Mouse (Mus musculus) embryonic stem cell, embryonic (primary cell): Measurements from ENCODE around the gene Aar2.

Source experiments
- CTCF ChIA-PET, 4 experiments: fragments of 300-600 bp in 2 of 4; fragments of 350-600 bp in 2 of 4; sonication (Branson Sonifier 250); formaldehyde crosslinking; loops; one replicate each; lab custom pipeline; 2022; ENCODE audit warnings: inconsistent platforms in 2 of 4; lab: Charles Lee
- POLR2A ChIA-PET, 4 experiments: fragments of 300-600 bp in 2 of 4; fragments of 350-600 bp in 2 of 4; sonication (Branson Sonifier 250); formaldehyde crosslinking; loops; one replicate each; lab custom pipeline; 2022; ENCODE audit warnings: antibody characterized with exemption in 4 of 4, inconsistent platforms in 1 of 4; lab: Charles Lee

Aar2 gene

DNA sequence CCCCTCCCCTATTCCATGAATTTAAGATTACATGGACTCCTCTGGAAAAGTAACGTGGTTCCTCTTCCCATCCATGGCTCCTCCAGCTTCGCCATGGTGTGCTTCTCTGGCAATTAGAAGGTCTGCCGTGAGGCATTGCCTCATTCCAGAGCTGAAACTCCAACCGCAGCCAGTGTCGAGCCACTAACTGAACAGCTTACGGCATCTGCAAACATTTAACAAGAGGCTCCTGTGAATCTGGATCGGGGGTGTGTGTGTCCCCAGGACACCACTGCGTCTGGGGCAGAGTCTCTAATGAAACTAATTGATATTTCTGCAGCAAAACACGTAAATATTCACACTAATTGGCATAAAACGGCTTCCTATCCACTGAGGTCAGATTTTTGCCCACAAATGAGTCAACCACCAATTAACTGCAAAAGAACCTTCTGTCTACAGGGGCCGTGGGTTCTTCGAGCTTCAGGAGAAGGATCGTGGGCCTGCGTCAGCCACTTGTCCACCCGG lies 47.7 kb downstream of the Aar2 start:
- ChIA-PET CTCF (interaction anchor here in 2 of 4 experiments (0.6 to 0.7 kb wide), 2 partner anchors 64 to 1077 kb away, joined by 4 to 11 read pairs; no protein-coding TSS in a partner anchor), POLR2A (interaction anchor here in 3 of 4 experiments (0.5 to 1.5 kb wide), 5 partner anchors 9 to 540 kb away, joined by 3 to 5 read pairs (median 4); partner anchors contain the start of gene Samhd1 (in 1 of the 3))

DNA sequence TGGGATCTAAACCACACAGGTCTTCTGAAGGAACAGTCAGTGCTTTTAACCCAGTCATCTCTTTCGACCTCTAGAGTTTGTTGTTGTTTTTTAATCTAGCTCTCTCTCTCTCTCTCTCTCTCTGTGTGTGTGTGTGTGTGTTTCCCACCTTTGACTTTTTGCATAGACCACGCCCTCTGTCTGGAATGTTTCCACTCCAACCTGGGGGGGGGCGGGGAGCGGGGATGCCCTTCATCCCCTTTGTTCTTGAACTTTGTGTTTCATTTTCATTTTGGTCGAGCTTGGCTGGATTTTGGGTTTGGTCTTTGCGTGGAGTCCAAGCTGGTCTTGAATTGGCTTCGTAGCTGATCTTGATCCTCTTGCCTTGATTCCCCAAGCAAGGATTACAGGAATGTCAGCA lies 55.2 kb downstream of the Aar2 start:
- ChIA-PET CTCF (interaction anchor here (0.6 to 1.7 kb wide), 7 partner anchors 10 to 939 kb away, joined by 3 to 6 read pairs (median 4); partner anchors contain the start of gene Dlgap4 (in 1 of the 4)), POLR2A (interaction anchor here (0.7 to 4.7 kb wide), 16 partner anchors 10 to 370 kb away, joined by 3 to 23 read pairs (median 5); no protein-coding TSS in a partner anchor)

DNA sequence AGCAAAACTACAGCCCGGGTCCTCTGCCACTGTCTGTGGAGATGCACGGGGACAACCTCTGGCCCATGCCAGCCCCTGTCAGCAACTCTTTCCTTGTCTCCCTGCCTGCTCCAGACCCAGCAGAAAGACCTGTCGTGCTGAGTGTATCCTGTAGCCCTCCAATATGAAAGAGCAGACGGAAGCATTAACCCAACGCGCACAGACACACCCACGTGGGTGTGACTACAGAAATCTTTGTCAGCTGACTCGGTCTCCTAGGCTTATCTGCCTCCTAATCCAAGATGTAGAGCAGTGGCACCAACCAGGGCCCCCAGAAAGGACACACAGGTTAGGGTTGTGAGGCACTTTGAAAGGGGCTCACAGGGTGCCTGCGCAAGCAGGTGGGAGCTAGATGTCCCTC lies 56.3 kb downstream of the Aar2 start:
- ChIA-PET CTCF (interaction anchor here in 1 of 4 experiments (1.7 kb wide), 1 partner anchor 19 kb away, joined by 4 read pairs; no protein-coding TSS in a partner anchor), POLR2A (interaction anchor here in 3 of 4 experiments (0.5 to 4.7 kb wide), 19 partner anchors 9 to 237 kb away, joined by 3 to 23 read pairs (median 5); no protein-coding TSS in a partner anchor)

DNA sequence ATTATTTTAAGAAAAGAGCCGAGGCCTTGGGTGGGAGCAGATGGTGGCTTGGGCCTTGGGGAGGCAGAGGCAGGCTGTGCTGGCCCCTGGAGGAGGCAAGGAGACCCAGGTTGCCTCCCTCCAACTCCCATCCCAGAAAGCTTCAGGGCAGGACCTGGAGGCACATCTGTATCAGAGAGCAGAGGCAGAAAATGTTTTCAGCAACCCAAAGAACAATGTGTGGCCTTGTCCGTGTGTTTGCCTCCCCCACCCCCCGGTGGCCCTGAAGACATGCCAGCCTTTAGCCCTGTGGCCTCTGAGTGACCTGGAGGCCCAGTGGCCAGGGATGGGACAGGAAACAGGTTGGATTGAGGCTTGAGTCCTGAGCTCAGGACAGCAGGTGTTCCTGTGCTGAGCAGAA lies 57.8 kb downstream of the Aar2 start:
- ChIA-PET CTCF (interaction anchor here in 1 of 4 experiments (1.1 kb wide), 1 partner anchor 8 kb away, joined by 4 read pairs; no protein-coding TSS in a partner anchor), POLR2A (interaction anchor here in 1 of 4 experiments (0.6 to 4.7 kb wide), 7 partner anchors 7 to 236 kb away, joined by 3 to 23 read pairs (median 5); no protein-coding TSS in a partner anchor)

DNA sequence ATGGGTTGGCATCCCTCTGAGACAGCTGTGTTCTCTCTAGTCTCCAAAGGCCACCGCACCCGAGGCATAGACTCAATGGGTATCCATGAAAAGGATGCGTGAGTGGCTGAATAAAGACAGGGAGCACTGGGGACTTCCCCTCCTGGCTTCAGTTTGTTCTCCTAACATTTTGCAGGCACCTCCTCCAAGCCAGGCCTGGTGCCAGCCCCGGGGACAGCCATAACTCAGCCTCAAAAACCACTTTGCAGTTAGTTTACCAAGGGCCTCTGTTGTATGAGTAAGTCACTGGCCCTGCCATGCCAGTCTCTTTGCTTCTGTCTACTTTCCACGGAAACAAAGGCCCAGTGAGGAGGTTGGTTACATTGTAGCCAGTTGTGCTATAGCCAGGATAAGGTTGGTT lies 58.6 kb downstream of the Aar2 start:
- CTCF ChIA-PET = no interaction called here
- POLR2A ChIA-PET = no interaction called here

DNA sequence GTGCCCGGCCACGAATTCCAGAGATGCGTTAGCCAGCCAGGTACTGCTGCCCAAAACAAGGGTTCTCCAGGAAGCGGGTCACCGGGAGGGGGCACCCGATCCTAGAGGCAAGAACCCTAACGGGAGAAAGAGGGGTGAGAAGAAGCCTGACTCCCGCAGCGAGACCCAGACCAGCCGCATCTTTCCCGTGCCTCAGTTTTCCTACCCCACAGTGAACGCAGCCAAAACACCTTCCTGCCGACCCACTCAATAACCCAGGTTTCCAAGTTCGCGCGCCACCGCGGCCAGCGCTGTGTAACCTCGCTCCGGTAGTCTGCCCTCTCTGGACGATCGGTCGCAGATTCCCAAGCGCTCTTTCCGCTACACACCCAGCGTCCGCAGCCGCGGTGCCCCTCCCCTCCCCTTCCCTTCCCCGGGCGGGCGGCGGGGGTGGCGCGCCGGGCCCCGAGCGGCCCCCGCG lies 65.7 kb downstream of the Aar2 start:
- CTCF ChIA-PET = interaction anchor here in 3 of 4 experiments (0.6 to 2.0 kb wide), 7 partner anchors 9 to 147 kb away, joined by 3 to 5 read pairs (median 4); no protein-coding TSS in a partner anchor
- POLR2A ChIA-PET = interaction anchor here in 3 of 4 experiments (0.6 to 2.5 kb wide), 13 partner anchors 8 to 632 kb away, joined by 3 to 9 read pairs (median 4); no protein-coding TSS in a partner anchor

DNA sequence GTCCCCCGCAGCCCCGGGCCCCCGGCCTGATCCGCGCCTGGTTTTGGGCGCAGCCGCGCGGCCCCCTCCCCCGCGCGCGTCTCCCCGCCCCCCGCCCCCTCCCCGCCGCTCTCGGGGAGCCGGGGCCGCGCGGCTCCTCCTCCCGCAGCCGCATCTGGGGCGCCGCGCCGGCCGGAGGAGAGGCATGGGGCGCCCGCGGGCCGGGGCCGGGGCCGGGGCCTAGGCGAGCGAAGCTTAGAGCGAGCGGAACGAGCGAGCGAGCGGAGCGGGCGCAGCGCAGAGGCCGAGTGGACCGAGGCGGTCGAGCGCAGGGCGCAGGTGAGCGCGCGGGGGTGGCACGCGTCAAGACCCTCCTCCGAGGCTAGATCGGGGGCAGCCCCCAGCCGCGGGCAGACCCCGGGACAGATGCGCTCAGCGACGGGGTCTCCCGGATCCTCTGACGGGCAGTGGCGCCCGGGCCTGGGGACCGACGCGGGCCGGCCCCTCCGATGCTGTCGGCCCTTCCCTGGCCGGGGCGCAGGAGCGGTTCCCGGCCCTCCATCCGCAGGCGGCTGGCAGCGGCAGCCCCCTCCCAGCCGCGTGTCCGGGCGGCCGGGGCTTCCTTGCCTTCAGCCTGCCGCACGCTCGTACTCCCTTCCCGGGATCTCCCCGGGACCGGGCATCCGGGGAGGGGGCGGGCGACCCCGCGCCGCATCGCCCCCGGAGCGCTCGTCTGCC lies 66.3 kb downstream of the Aar2 start, which contains the start of gene Dlgap4:
Dlgap4 (plus strand) TSS at position 165 of the 717 bp plus-strand sequence.
- POLR2A ChIA-PET = interaction anchor here in 3 of 4 experiments (0.6 to 2.5 kb wide), 14 partner anchors 10 to 632 kb away, joined by 3 to 8 read pairs (median 4); partner anchors contain the start of genes Cpne1 (in 1 of the 3) and Rbm12 (in 1 of the 3)
- CTCF ChIA-PET = interaction anchor here in 3 of 4 experiments (0.6 to 2.0 kb wide), 3 partner anchors 11 to 108 kb away, joined by 3 to 5 read pairs (median 4); no protein-coding TSS in a partner anchor

DNA sequence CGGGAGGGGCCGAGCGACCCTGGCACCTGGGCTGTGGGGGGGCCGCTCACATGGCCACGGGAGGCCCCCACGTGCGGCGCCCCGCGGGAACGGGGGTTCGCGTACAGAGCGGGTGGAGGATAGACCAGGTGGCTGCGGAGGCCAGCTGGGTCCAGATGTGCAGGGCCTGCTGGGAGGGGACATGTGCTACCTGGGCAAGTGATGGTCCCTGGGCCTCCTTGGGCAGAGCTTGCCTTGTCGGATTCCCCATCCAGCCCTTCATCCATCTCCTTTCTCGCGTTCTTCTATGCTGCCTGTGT lies 66.8 kb downstream of the Aar2 start:
- POLR2A ChIA-PET = interaction anchor here in 3 of 4 experiments (0.6 to 2.5 kb wide), 11 partner anchors 11 to 503 kb away, joined by 3 to 8 read pairs (median 4); partner anchors contain the start of genes Cpne1 (in 1 of the 3) and Rbm12 (in 1 of the 3)
- CTCF ChIA-PET = interaction anchor here in 2 of 4 experiments (0.6 to 2.0 kb wide), 3 partner anchors 12 to 46 kb away, joined by 3 to 5 read pairs (median 3); no protein-coding TSS in a partner anchor

DNA sequence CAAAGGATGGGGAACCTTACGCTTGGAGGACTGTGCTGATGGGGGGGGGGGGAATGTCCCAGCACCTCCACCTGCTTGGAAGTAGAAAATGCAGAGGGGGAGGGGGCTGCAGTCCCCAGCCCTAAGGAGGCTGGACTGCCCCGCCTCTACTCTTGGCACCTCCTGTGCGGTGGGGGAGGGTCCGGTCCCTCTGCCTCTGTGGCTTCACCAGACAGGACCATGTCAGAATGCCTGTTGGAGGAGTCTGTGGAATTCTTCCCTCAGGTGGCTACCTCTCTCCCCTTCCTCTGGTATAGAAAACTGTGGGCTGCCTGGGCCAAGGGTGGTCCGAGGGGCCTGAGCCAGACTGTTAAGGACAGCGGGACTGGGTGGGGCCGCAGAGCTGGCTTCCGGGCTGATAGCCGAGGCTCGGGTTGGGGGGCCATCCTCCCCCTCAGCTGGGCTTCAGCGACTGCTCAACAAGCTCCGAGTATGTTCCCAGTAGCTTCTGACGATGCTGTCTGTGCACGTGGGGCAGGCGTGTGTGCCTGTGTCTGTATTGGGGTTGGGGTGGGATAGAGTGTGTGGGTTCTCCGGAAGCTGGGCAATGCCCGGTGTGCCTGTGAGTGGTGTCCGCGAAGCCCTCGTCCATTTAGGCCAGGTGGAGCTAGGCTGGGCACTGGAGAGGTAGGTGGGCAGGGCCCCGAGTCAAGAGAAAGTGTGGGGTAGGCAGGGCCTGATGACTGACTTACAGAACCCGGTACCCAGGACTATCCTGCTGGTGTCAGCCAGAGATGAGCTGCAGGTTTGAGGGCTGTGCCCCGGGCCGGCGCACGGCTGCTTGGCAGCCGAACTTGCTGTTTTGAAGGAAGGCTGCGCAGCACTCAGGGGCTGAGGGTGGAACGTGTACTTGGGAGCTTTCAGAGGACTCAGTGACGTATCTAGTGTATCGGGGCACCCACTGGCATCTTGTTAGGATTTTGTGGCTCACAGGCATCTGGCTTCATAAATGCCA lies 67.6 kb downstream of the Aar2 start:
- CTCF ChIA-PET = interaction anchor here in 2 of 4 experiments (0.6 to 1.2 kb wide), 3 partner anchors 44 to 839 kb away, joined by 3 read pairs; no protein-coding TSS in a partner anchor

DNA sequence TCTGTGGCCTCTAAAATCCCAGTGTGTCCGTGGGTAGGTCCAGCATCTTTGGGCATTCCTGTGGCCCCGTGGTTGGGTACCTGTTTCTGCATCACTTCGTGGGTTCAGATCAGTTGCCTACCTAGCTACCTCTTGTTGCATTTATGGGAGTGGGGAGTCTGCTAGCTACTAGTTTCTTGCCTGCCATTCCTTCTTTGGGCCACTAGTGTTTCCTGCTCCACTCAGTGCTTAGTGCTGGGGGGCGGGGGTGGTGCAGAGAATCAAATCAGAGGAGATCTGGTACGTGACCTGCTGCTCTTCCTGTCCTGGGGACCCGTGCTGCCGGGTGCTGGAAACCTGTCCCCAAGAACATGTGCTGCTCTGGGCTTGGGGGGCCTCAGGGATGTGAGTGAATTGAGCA lies 69.1 kb downstream of the Aar2 start:
- CTCF ChIA-PET = interaction anchor here in 2 of 4 experiments (0.7 kb wide), 2 partner anchors 95 to 108 kb away, joined by 3 read pairs; no protein-coding TSS in a partner anchor

More for the DNA sequence above, 67.6 kb downstream of the Aar2 start:
- POLR2A ChIA-PET = interaction anchor here in 3 of 4 experiments (0.5 to 2.5 kb wide), 17 partner anchors 10 to 504 kb away, joined by 3 to 8 read pairs (median 4); partner anchors contain the start of genes Cpne1 (in 1 of the 3) and Rbm12 (in 1 of the 3)

DNA sequence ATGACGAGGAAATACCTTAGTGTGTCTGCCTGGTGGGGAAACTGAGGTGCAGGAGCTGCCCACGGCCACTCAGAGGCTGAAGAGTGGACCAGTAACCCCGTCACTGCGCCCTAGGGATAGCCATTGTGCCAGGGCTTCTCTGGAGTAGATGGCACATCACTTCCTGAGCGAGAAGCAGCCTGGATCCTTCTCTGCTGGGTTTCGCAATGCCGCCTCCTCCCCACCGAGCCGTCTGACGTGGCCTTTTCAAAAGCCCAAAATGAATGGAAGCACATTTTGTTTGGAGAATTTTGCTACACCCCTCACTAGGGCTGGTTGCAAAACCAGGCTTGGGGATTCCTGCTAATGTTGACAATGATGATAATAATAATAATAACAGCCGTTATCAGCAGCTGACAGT lies 70.2 kb downstream of the Aar2 start:
- POLR2A ChIA-PET = interaction anchor here in 1 of 4 experiments (1.3 to 2.7 kb wide), 2 partner anchors 8 to 14 kb away, joined by 3 to 9 read pairs; no protein-coding TSS in a partner anchor
- CTCF ChIA-PET = no interaction called here

More for the DNA sequence above, 69.1 kb downstream of the Aar2 start:
- POLR2A ChIA-PET = interaction anchor here in 2 of 4 experiments (0.7 to 1.3 kb wide), 2 partner anchors 9 to 41 kb away, joined by 3 read pairs; no protein-coding TSS in a partner anchor
